Mouse (Mus musculus) spleen, adult 2 months (tissue): Measurements from ENCODE around the gene Wee2. TPM values are rescaled to one million over a fixed set of nuclear protein-coding genes. Genes with fewer than 3 reads are reported as not detected.

Experiments used
- DNase-seq, 2 experiments: peaks; one replicate each; pipeline versions ENCODE4 v3.0.0 to v3.0.0-alpha.2; 2012 to 2021; ENCODE audit warnings: low spot score in 2 of 2, low read depth in 1 of 2
- H3K27ac ChIP-seq: fragments of 200-500 bp; 2 replicates; pipeline ENCODE4 v1.5.1; 2012; ENCODE audit warnings: low read length, inconsistent platforms; ENCODE audit not compliant: insufficient read depth
- H3K27me3 ChIP-seq: fragments of 200-500 bp; 2 replicates; pipeline ENCODE4 v1.6.1; 2012; ENCODE audit warnings: mild to moderate bottlenecking, moderate library complexity, low read length, inconsistent platforms; ENCODE audit not compliant: control insufficient read depth, insufficient read depth
- H3K36me3 ChIP-seq: fragments of 200-500 bp; 2 replicates; pipeline ENCODE4 v1.6.1; 2012; ENCODE audit warnings: mild to moderate bottlenecking, low read length, inconsistent platforms; ENCODE audit not compliant: control insufficient read depth, insufficient read depth
- H3K4me1 ChIP-seq: fragments of 200-500 bp; 2 replicates; pipeline ENCODE4 v1.6.1; 2011; ENCODE audit warnings: inconsistent platforms; ENCODE audit not compliant: control insufficient read depth, insufficient read depth, insufficient read length
- H3K4me3 ChIP-seq: fragments of 200-500 bp; 2 replicates; pipeline ENCODE4 v1.5.1; 2011; ENCODE audit warnings: mild to moderate bottlenecking, inconsistent platforms; ENCODE audit not compliant: insufficient read depth, insufficient read length; ENCODE audit errors: extremely low read depth
- CTCF ChIP-seq: fragments of 200-500 bp; IDR thresholded peaks from 2 replicates; pipeline ENCODE4 v1.5.1; 2011; ENCODE audit warnings: mild to moderate bottlenecking, inconsistent platforms; ENCODE audit not compliant: insufficient read depth, insufficient read length, insufficient replicate concordance; ENCODE audit errors: extremely low read depth
- POLR2A ChIP-seq: fragments of 200-500 bp; IDR thresholded peaks from 2 replicates; pipeline ENCODE4 v1.6.1; 2011; ENCODE audit warnings: low read depth, low read length, inconsistent platforms
- WGBS: fragments of 180-500 bp; shearing (Covaris S2); methylation state at CpG from one replicate; pipeline ENCODE4 v1.1.7; 2018; 5-methylcytosine and 5-hydroxymethylcytosine counted together
- polyA plus RNA-seq: library from polyadenylated mRNA; depleted of rRNA; stranded (reverse); fragments of >200 nt; gene quantifications from 2 replicates; pipeline ENCODE4 v1.2.3, GENCODE M21; 2012

The Wee2 gene
- polyA plus RNA-seq, 1 experiment: not detected

- H3K27me3 ChIP-seq: no peaks in the 10 kb centered on the region; the same call in 1 of the 2 replicates
- no peaks in the 10 kb centered on the region for H3K4me1 ChIP-seq
- H3K36me3 ChIP-seq: no peaks in the 10 kb centered on the region
- H3K4me3 ChIP-seq: no peak overlapping the region
- WGBS: 38% methylated on average over 10 of the region's 10 CpGs
- DNase-seq: no peak
- TF ChIP-seq CTCF (no peak), POLR2A (no peak)
- H3K27ac ChIP-seq: no peak overlapping the region
These were observed 4.5 kb downstream of the Wee2 start for GRCm38 (mm10) chr6:40443281-40443928.

GRCm38 (mm10) chr6:40448626-40449025 lies 9.7 kb downstream of the Wee2 start:
- no peak for DNase-seq
- Histone ChIP-seq H3K27me3 (no peaks in the 10 kb centered on the region), H3K4me1 (no peaks in the 10 kb centered on the region), H3K36me3 (no peaks in the 10 kb centered on the region), H3K4me3 (no peak overlapping the region), H3K27ac (no peak overlapping the region)
- TF ChIP-seq CTCF (no peak), POLR2A (no peak)

- Histone ChIP-seq H3K4me1 (no peaks in the 10 kb centered on the region), H3K36me3 (no peaks in the 10 kb centered on the region), H3K4me3 (no peak overlapping the region), H3K27me3 (no peaks in the 10 kb centered on the region), H3K27ac (no peak overlapping the region)
- WGBS: 22% methylated on average over 7 of the region's 7 CpGs
- TF ChIP-seq POLR2A: no peak
- TF ChIP-seq CTCF: no peak
- DNase-seq: no peak
These were observed 15.7 kb downstream of the Wee2 start for GRCm38 (mm10) chr6:40454436-40455041.

- H3K4me3 ChIP-seq: no peak overlapping the region
- 47% methylated on average over 6 of the region's 6 CpGs for WGBS
- no peaks in the 10 kb centered on the region for H3K27me3 ChIP-seq
- H3K27ac ChIP-seq: no peak overlapping the region
- H3K4me1 ChIP-seq: no peaks in the 10 kb centered on the region
- DNase-seq: no peak
- no peaks in the 10 kb centered on the region for H3K36me3 ChIP-seq
- TF ChIP-seq CTCF (peak; percentile 30; the same call in 1 of the 2 replicates), POLR2A (no peak)
These were observed 26.8 kb downstream of the Wee2 start for GRCm38 (mm10) chr6:40465710-40466109.

GRCm38 (mm10) chr6:40470916-40471719 lies 32.2 kb downstream of the Wee2 start, which contains the start of gene Ssbp1:
Ssbp1 (plus strand) TSS chr6:40471352.
- H3K4me1 ChIP-seq: peaks cover 2% of the 10 kb centered on the region; the same call in 1 of the 2 replicates
- 1% methylated on average over 54 of the region's 54 CpGs for WGBS
- TF ChIP-seq POLR2A: peak; percentile 91
- TF ChIP-seq CTCF: no peak
- no peaks in the 10 kb centered on the region for H3K27me3 ChIP-seq
- H3K4me3 ChIP-seq: peak within 1 kb of the TSS; percentile 95
- peak; percentile 89 to 94 for DNase-seq
- H3K27ac ChIP-seq: peak within 1 kb of the TSS; percentile 97
- H3K36me3 ChIP-seq: peaks cover 17% of the 10 kb centered on the region

- TF ChIP-seq CTCF (no peak), POLR2A (no peak)
- Histone ChIP-seq H3K27ac (peak overlapping the region; percentile 97), H3K4me3 (peak overlapping the region; percentile 95), H3K36me3 (peaks cover 19% of the 10 kb centered on the region), H3K27me3 (no peaks in the 10 kb centered on the region), H3K4me1 (peaks cover 2% of the 10 kb centered on the region; the same call in 1 of the 2 replicates)
- under 1% methylated on average over 7 of the region's 7 CpGs for WGBS
- no peak for DNase-seq
These were observed 32.8 kb downstream of the Wee2 start for GRCm38 (mm10) chr6:40471720-40472010.
